Mouse (Mus musculus): Measurements from ENCODE around the gene Nos1ap. TPM values are rescaled to one million over a fixed set of nuclear protein-coding genes. Genes with fewer than 3 reads are reported as not detected.

The Nos1ap gene
- polyA plus RNA-seq, 1 experiment from 2014 or later = 6.2 TPM

GRCm38 (mm10) chr1:170424258-170424889 is 165.3 kb downstream of the Nos1ap start:
- WGBS = 85% methylated on average over 10 of the region's 10 CpGs
- Histone ChIP-seq H3K9me3 (ENCODE audit: control insufficient read depth, low read length) (no peaks in the 10 kb centered on the region), H3K27me3 (replicated peaks; ENCODE audit: control insufficient read depth, insufficient read depth, low read length) (no peaks in the 10 kb centered on the region), H3K9ac (ENCODE audit: low read depth, low read length) (no peak overlapping the region), H3K27ac (ENCODE audit: low read length) (no peak overlapping the region), H3K4me1 (ENCODE audit: control insufficient read depth, insufficient read depth, low read length) (0 out of 2 replicates have a peak, but pooled peaks cover 3% of the 10 kb centered on the region), H3K4me3 (ENCODE audit: low read length) (no peak overlapping the region), H3K4me2 (ENCODE audit: low read depth, low read length) (no peak overlapping the region), H3K36me3 (ENCODE audit: control insufficient read depth, insufficient read depth, low read length) (no peaks in the 10 kb centered on the region)
- no peak for ATAC-seq

- no peaks in the 10 kb centered on the region for H3K9me3 ChIP-seq (ENCODE audit: control insufficient read depth, low read length)
- H3K27ac ChIP-seq (ENCODE audit: low read length) = no peak overlapping the region
- no peaks in the 10 kb centered on the region for H3K27me3 ChIP-seq (replicated peaks; ENCODE audit: control insufficient read depth, insufficient read depth, low read length)
- no peak for ATAC-seq
- no peak overlapping the region for H3K4me3 ChIP-seq (ENCODE audit: low read length)
- H3K4me2 ChIP-seq (ENCODE audit: low read depth, low read length) = no peak overlapping the region
- no peak overlapping the region for H3K9ac ChIP-seq (ENCODE audit: low read depth, low read length)
- no peaks in the 10 kb centered on the region for H3K36me3 ChIP-seq (ENCODE audit: control insufficient read depth, insufficient read depth, low read length)
- H3K4me1 ChIP-seq (ENCODE audit: control insufficient read depth, insufficient read depth, low read length) = 0 out of 2 replicates have a peak, but pooled peaks cover 3% of the 10 kb centered on the region
- WGBS = 75% methylated on average over 1 of the region's 1 CpGs
Observed at GRCm38 (mm10) chr1:170423048-170423447, 166.6 kb downstream of the Nos1ap start.

- ATAC-seq = no peak
- H3K9ac ChIP-seq (ENCODE audit: low read depth, low read length) = no peak overlapping the region
- no peak overlapping the region for H3K27ac ChIP-seq (ENCODE audit: low read length)
- 92% methylated on average over 4 of the region's 4 CpGs for WGBS
- no peaks in the 10 kb centered on the region for H3K27me3 ChIP-seq (replicated peaks; ENCODE audit: control insufficient read depth, insufficient read depth, low read length)
- H3K4me3 ChIP-seq (ENCODE audit: low read length) = no peak overlapping the region
- no peak overlapping the region for H3K4me2 ChIP-seq (ENCODE audit: low read depth, low read length)
- no peaks in the 10 kb centered on the region for H3K36me3 ChIP-seq (ENCODE audit: control insufficient read depth, insufficient read depth, low read length)
- H3K4me1 ChIP-seq (ENCODE audit: control insufficient read depth, insufficient read depth, low read length) = 0 out of 2 replicates have a peak, but pooled peaks cover 3% of the 10 kb centered on the region
- no peaks in the 10 kb centered on the region for H3K9me3 ChIP-seq (ENCODE audit: control insufficient read depth, low read length)
Observed at GRCm38 (mm10) chr1:170422188-170422587, 167.5 kb downstream of the Nos1ap start.

GRCm38 (mm10) chr1:170419961-170420360 is 169.7 kb downstream of the Nos1ap start:
- H3K4me2 ChIP-seq (ENCODE audit: low read depth, low read length) = no peak overlapping the region
- WGBS = 79% methylated on average over 3 of the region's 3 CpGs
- no peaks in the 10 kb centered on the region for H3K27me3 ChIP-seq (replicated peaks; ENCODE audit: control insufficient read depth, insufficient read depth, low read length)
- H3K9me3 ChIP-seq (ENCODE audit: control insufficient read depth, low read length) = no peaks in the 10 kb centered on the region
- H3K36me3 ChIP-seq (ENCODE audit: control insufficient read depth, insufficient read depth, low read length) = no peaks in the 10 kb centered on the region
- H3K9ac ChIP-seq (ENCODE audit: low read depth, low read length) = no peak overlapping the region
- no peak for ATAC-seq
- no peak overlapping the region for H3K27ac ChIP-seq (ENCODE audit: low read length)
- no peaks in the 10 kb centered on the region for H3K4me1 ChIP-seq (ENCODE audit: control insufficient read depth, insufficient read depth, low read length)
- H3K4me3 ChIP-seq (ENCODE audit: low read length) = no peak overlapping the region

DNA sequence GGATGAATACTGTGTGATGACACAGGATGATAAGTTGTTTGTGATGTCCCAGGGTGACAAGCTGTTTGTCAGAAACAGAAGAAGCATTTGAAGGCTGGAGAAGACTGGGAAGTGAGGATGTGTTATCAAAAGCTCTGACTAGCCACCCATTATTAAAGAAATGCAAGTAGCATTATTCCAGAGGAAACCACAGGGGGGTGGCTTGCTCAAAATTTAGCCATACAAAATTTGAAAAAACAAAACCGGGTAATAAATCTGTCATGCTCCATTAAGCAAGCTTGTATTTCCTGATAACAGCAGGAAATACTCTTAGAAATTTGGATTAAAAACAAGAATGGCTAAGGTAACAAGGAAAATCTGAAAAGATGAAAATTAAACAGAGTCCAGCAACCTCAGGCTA is 171.5 kb downstream of the Nos1ap start:
- H3K36me3 ChIP-seq (ENCODE audit: control insufficient read depth, insufficient read depth, low read length) = no peaks in the 10 kb centered on the region
- H3K9me3 ChIP-seq (ENCODE audit: control insufficient read depth, low read length) = no peaks in the 10 kb centered on the region
- no peak overlapping the region for H3K27ac ChIP-seq (ENCODE audit: low read length)
- H3K4me3 ChIP-seq (ENCODE audit: low read length) = no peak overlapping the region
- 73% methylated on average over 1 of the region's 1 CpGs for WGBS
- H3K4me1 ChIP-seq (ENCODE audit: control insufficient read depth, insufficient read depth, low read length) = no peaks in the 10 kb centered on the region
- no peak overlapping the region for H3K9ac ChIP-seq (ENCODE audit: low read depth, low read length)
- ATAC-seq = no peak
- no peak overlapping the region for H3K4me2 ChIP-seq (ENCODE audit: low read depth, low read length)
- no peaks in the 10 kb centered on the region for H3K27me3 ChIP-seq (replicated peaks; ENCODE audit: control insufficient read depth, insufficient read depth, low read length)

GRCm38 (mm10) chr1:170416967-170417366 is 172.7 kb downstream of the Nos1ap start:
- Histone ChIP-seq H3K27me3 (replicated peaks; ENCODE audit: control insufficient read depth, insufficient read depth, low read length) (no peaks in the 10 kb centered on the region), H3K4me2 (ENCODE audit: low read depth, low read length) (no peak overlapping the region), H3K9me3 (ENCODE audit: control insufficient read depth, low read length) (no peaks in the 10 kb centered on the region), H3K27ac (ENCODE audit: low read length) (no peak overlapping the region), H3K4me1 (ENCODE audit: control insufficient read depth, insufficient read depth, low read length) (no peaks in the 10 kb centered on the region), H3K9ac (ENCODE audit: low read depth, low read length) (no peak overlapping the region), H3K4me3 (ENCODE audit: low read length) (no peak overlapping the region), H3K36me3 (ENCODE audit: control insufficient read depth, insufficient read depth, low read length) (no peaks in the 10 kb centered on the region)
- ATAC-seq = no peak
- WGBS = 62% methylated on average over 2 of the region's 2 CpGs

GRCm38 (mm10) chr1:170416206-170416605 is 173.5 kb downstream of the Nos1ap start:
- H3K36me3 ChIP-seq (ENCODE audit: control insufficient read depth, insufficient read depth, low read length) = no peaks in the 10 kb centered on the region
- H3K4me2 ChIP-seq (ENCODE audit: low read depth, low read length) = no peak overlapping the region
- no peak overlapping the region for H3K9ac ChIP-seq (ENCODE audit: low read depth, low read length)
- no peak overlapping the region for H3K4me3 ChIP-seq (ENCODE audit: low read length)
- no peaks in the 10 kb centered on the region for H3K27me3 ChIP-seq (replicated peaks; ENCODE audit: control insufficient read depth, insufficient read depth, low read length)
- WGBS = 41% methylated on average over 6 of the region's 6 CpGs
- no peak overlapping the region for H3K27ac ChIP-seq (ENCODE audit: low read length)
- no peaks in the 10 kb centered on the region for H3K4me1 ChIP-seq (ENCODE audit: control insufficient read depth, insufficient read depth, low read length)
- H3K9me3 ChIP-seq (ENCODE audit: control insufficient read depth, low read length) = no peaks in the 10 kb centered on the region
- no peak for ATAC-seq

- 66% methylated on average over 3 of the region's 3 CpGs for WGBS
- no peak overlapping the region for H3K27ac ChIP-seq (ENCODE audit: low read length)
Observed at GRCm38 (mm10) chr1:170415395-170415794, 174.3 kb downstream of the Nos1ap start.

DNA sequence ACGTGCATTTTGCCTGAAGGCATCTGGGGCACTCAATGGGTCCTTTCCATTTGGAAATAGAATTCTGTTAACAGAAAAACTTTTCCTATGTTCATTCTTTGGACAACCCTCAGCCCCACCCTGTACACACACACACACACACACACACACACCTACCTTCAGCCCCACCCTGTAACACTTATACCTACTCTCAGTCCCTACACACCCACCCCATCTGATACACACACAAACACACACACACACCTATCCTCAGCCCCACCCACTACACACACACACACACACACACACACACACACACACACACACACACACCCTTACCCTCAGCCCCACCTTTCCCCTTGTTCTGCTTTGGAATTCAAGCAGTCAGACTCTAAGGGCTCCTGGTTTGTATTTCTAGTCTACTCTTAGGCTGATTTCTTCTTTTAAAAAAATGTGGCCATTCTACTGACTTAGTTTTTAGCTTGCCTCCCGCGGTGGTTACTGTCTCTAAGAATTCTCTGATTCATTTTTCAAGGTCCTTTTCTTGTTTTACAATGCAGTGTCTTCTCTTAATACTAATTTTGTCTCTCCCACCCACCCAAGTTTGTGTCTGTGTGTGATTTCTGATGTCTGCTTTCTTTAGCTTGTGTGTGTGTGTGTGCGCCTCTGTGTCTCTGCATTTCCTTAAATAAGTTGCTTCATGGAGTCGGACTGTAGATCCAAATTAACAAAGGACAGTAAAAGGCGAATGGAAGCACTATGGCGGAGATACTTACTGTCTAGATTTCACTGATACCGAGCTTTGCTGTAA is 179.1 kb downstream of the Nos1ap start:
- WGBS = 82% methylated on average over 8 of the region's 8 CpGs
- Histone ChIP-seq H3K9ac (ENCODE audit: low read depth, low read length) (no peak overlapping the region), H3K36me3 (ENCODE audit: control insufficient read depth, insufficient read depth, low read length) (no peaks in the 10 kb centered on the region), H3K27ac (ENCODE audit: low read length) (no peak overlapping the region), H3K4me2 (ENCODE audit: low read depth, low read length) (no peak overlapping the region), H3K4me3 (ENCODE audit: low read length) (no peak overlapping the region), H3K4me1 (ENCODE audit: control insufficient read depth, insufficient read depth, low read length) (no peaks in the 10 kb centered on the region), H3K27me3 (replicated peaks; ENCODE audit: control insufficient read depth, insufficient read depth, low read length) (no peaks in the 10 kb centered on the region), H3K9me3 (ENCODE audit: control insufficient read depth, low read length) (no peaks in the 10 kb centered on the region)
- ATAC-seq = no peak

More at GRCm38 (mm10) chr1:170415395-170415794, 174.3 kb downstream of the Nos1ap start:
- ATAC-seq = no peak
- Histone ChIP-seq H3K27me3 (replicated peaks; ENCODE audit: control insufficient read depth, insufficient read depth, low read length) (no peaks in the 10 kb centered on the region), H3K4me1 (ENCODE audit: control insufficient read depth, insufficient read depth, low read length) (no peaks in the 10 kb centered on the region), H3K36me3 (ENCODE audit: control insufficient read depth, insufficient read depth, low read length) (no peaks in the 10 kb centered on the region), H3K9ac (ENCODE audit: low read depth, low read length) (no peak overlapping the region), H3K4me3 (ENCODE audit: low read length) (no peak overlapping the region), H3K9me3 (ENCODE audit: control insufficient read depth, low read length) (no peaks in the 10 kb centered on the region), H3K4me2 (ENCODE audit: low read depth, low read length) (no peak overlapping the region)

Data from intestine, embryonic 16.5 days (tissue).